7 mouse cellular contexts compared by ENCODE assay signal in genomic region chr3:30014962-30015660, GRCm38 (mm10).
A peak's percentile ranks its signal among the peaks of the same experiment; 100 is the strongest.
DNase-seq lines count a peak whose midpoint lies in the region; ATAC-seq lines count a peak whose summit lies in the region.

No protein-coding gene starts in this region.

- intact Hi-C loops in gastrocnemius, postnatal 14 days (cut with DNase I; ENCODE audit: low total_unique reads), result loop anchor here (10.0 kb wide), 1 partner anchor 500 kb away; no protein-coding TSS in a partner anchor
- intact Hi-C loops in left cerebral cortex, postnatal 25 days (cut with DNase I), result loop anchor here (10.0 kb wide), 1 partner anchor 500 kb away; no protein-coding TSS in a partner anchor

- no peaks in the 10 kb centered on the region for H3K9me3 ChIP-seq in intestine, embryonic 15.5 days
- H3K9me3 ChIP-seq in midbrain, embryonic 12.5 days, result no peaks in the 10 kb centered on the region

- peaks cover 26% of the 10 kb centered on the region for H3K27me3 ChIP-seq in intestine, embryonic 15.5 days (replicated peaks)
- peaks cover 3% of the 10 kb centered on the region; the same call in 1 of the 2 replicates for H3K27me3 ChIP-seq in midbrain, embryonic 12.5 days

- H3K9ac ChIP-seq in intestine, embryonic 15.5 days, result no peak overlapping the region
- H3K9ac ChIP-seq in midbrain, embryonic 12.5 days (replicated peaks), result no peak overlapping the region

- ATAC-seq in intestine, embryonic 15.5 days, result peak; percentile 59; the same call in 1 of the 2 replicates
- ATAC-seq in midbrain, embryonic 12.5 days (ENCODE audit: low FRiP score, low read depth), result peak; percentile 73

- H3K4me1 ChIP-seq in intestine, embryonic 15.5 days (replicated peaks), result peaks cover 9% of the 10 kb centered on the region; the same call in 1 of the 2 replicates
- peaks cover 24% of the 10 kb centered on the region for H3K4me1 ChIP-seq in midbrain, embryonic 12.5 days

- H3K27ac ChIP-seq in intestine, embryonic 15.5 days, result no peak overlapping the region
- H3K27ac ChIP-seq in midbrain, embryonic 12.5 days (replicated peaks), result no peak overlapping the region

- 10% methylated on average over 10 of the region's 10 CpGs for WGBS in intestine, embryonic 15.5 days
- 10% methylated on average over 10 of the region's 10 CpGs for WGBS in midbrain, embryonic 12.5 days

- H3K4me3 ChIP-seq in intestine, embryonic 15.5 days (replicated peaks), result no peak overlapping the region
- H3K4me3 ChIP-seq in midbrain, embryonic 12.5 days, result no peak overlapping the region

- H3K4me2 ChIP-seq in intestine, embryonic 15.5 days (replicated peaks), result no peak overlapping the region
- no peak overlapping the region for H3K4me2 ChIP-seq in midbrain, embryonic 12.5 days (replicated peaks)

- DNase-seq in adrenal gland, postnatal 10 days, result peak; percentile 81
- DNase-seq in cerebellum, postnatal 4 days (ENCODE audit: low spot score in 2 of 2), result peak; percentile 57 to 75
- DNase-seq in gastrocnemius, postnatal 14 days, result peak; percentile 52
- peak; percentile 61 to 65 for DNase-seq in left cerebral cortex, postnatal 25 days (ENCODE audit: low spot score in 2 of 2)
- peak; percentile 77 for DNase-seq in testis, postnatal 10 days (ENCODE audit: low spot score)

- no peaks in the 10 kb centered on the region for H3K36me3 ChIP-seq in intestine, embryonic 15.5 days
- H3K36me3 ChIP-seq in midbrain, embryonic 12.5 days, result no peaks in the 10 kb centered on the region
